Mouse (Mus musculus): ENCODE data around the gene Pax2. TPM values are rescaled to one million over a fixed set of nuclear protein-coding genes. Genes with fewer than 3 reads are reported as not detected.
A peak's percentile ranks its signal among the peaks of the same experiment; 100 is the strongest.

Gene Pax2
- polyA plus RNA-seq, 1 experiment from 2014 or later, result 0.20 TPM

- H3K9me3 ChIP-seq, result no peaks in the 10 kb centered on the region
- whole genome bisulfite sequencing, result 40% methylated on average over 3 of the region's 3 CpGs
- peaks cover 46% of the 10 kb centered on the region for H3K4me1 ChIP-seq
- DNase-seq (ENCODE audit: low spot score), result no peak
- H3K27me3 ChIP-seq (ENCODE audit: insufficient read depth, poor library complexity, severe bottlenecking), result peaks cover 64% of the 10 kb centered on the region
- no peak overlapping the region for H3K4me3 ChIP-seq
- H3K36me3 ChIP-seq, result no peaks in the 10 kb centered on the region
- H3K27ac ChIP-seq, result no peak overlapping the region
These were observed 128.5 kb downstream of the Pax2 start for GRCm38 (mm10) chr19:44884331-44884730.

GRCm38 (mm10) chr19:44886475-44886874, 130.6 kb downstream of the Pax2 start:
- Histone ChIP-seq H3K27ac (peak overlapping the region; percentile 65), H3K4me3 (peak overlapping the region; percentile 8; the same call in 1 of the 2 replicates), H3K9me3 (no peaks in the 10 kb centered on the region), H3K27me3 (ENCODE audit: insufficient read depth, poor library complexity, severe bottlenecking) (peaks cover 69% of the 10 kb centered on the region), H3K4me1 (peaks cover 49% of the 10 kb centered on the region), H3K36me3 (no peaks in the 10 kb centered on the region)
- DNase-seq (ENCODE audit: low spot score), result peak; percentile 82
- 17% methylated on average over 3 of the region's 3 CpGs for WGBS

Small RNAs within 50 kb of the gene (microRNA-seq; reads per million reads assigned to microRNA genes)
- not detected for gene Mir6405

Other genes starting within 250 kb of the Pax2 start
- gene Sec31b, start 210.2 kb upstream of the Pax2 start, polyA plus RNA-seq (2016; fragmentation: Nextera tagmentation; extraction: Ambion mirVana), result 1.0 and 1.9 TPM in 2 replicates
- gene Gm20538, start 203.2 kb upstream of the Pax2 start, polyA plus RNA-seq (2016; fragmentation: Nextera tagmentation; extraction: Ambion mirVana), result not detected in 2 replicates
- 861 and 988 TPM in 2 replicates for gene Ndufb8, start 200.6 kb upstream of the Pax2 start, polyA plus RNA-seq (2016; fragmentation: Nextera tagmentation; extraction: Ambion mirVana)
- 35.4 and 43.6 TPM in 2 replicates for gene Hif1an, start 193.2 kb upstream of the Pax2 start, polyA plus RNA-seq (2016; fragmentation: Nextera tagmentation; extraction: Ambion mirVana)
- gene Slf2, start 175.1 kb downstream of the Pax2 start, polyA plus RNA-seq (2016; fragmentation: Nextera tagmentation; extraction: Ambion mirVana), result 56.6 and 60.6 TPM in 2 replicates
- 1.3 and 3.4 TPM in 2 replicates for gene Sema4g, start 233.1 kb downstream of the Pax2 start, polyA plus RNA-seq (2016; fragmentation: Nextera tagmentation; extraction: Ambion mirVana)
- 24.4 and 27.0 TPM in 2 replicates for gene Twnk, start 249.6 kb downstream of the Pax2 start, polyA plus RNA-seq (2016; fragmentation: Nextera tagmentation; extraction: Ambion mirVana)

Measured in heart, embryonic 10.5 days (tissue).